Mouse (Mus musculus): ENCODE measurements around the gene Rpap3.
"Not testable (repeated sequence)": the region's sequence is repeated elsewhere in the genome, so short reads cannot be mapped to it uniquely, and the experiment has no call there.

Gene Rpap3

DNA sequence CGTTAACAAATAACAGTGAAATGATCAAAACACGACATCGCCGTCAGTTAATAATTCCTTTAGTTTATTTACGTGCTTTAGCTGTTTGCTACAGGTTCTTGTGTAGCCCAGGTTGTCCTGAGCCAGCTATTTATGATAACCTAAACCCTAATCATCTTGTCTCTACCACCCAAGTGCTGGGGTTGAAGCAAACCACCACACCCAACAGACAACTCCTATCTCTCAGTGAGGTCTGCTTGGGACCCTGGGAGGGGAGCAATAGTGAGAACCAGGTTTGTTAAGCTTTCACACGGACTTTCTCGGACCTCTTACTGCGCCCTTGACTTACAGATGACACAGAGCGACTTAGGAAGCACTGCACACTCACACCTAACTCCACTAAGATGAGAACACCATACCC lies 21.5 kb downstream of the Rpap3 start:
- DNase-seq (ENCODE audit: extremely low spot score), result no peak

DNA sequence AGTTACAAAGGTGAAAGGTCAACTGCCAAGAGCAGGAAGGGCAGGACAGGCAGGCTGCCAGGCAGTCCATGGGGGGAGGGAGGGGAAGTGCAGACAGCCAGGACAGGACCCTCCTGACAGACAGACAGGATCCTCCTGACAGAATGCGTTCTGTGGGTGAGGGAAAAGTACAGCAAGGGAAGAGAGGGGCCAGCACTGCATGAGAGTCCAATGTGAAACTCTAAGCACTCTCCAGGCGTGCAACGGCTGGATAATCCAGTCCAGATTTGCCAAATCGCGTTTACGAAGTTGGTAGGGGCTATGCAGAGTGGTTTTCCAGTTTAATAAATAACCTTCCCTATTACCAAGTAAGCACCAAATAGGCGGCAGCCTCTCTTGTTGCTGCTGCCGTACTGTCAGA lies 23.6 kb downstream of the Rpap3 start:
- no peak for DNase-seq (ENCODE audit: extremely low spot score)

DNA sequence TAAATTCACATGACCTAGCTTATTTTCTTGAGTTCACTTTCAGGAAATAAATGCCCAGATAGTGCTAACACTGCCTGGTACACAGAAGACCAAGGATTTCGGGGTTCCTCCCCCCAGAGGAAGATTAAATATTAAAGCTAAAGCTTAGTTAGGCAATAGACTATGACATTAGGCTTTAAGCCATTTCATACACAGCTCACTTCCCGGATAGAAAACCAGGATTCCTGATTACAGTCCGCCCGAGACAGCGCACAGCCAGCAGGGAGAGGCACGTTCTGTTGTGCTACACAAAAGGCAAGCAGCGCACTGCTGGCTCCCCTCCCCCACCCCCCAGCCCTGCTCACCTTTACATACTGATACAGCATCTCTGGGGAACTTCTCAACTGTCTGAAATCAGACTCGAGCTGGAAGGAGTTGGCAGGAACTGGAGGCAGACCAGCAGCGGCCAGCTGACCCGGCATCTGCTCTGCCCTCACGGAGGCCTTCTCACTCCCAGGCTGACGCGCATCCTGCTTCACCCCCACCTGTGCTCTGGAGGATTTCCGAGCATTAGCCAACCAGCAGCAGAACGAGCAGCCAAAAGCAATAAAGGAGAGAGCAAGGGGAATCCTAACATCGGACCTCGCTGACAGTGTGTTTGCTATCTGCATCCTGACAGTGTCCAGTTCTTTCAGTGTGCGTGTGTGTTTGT lies 25.5 kb downstream of the Rpap3 start:
- DNase-seq (ENCODE audit: extremely low spot score), result no peak

DNA sequence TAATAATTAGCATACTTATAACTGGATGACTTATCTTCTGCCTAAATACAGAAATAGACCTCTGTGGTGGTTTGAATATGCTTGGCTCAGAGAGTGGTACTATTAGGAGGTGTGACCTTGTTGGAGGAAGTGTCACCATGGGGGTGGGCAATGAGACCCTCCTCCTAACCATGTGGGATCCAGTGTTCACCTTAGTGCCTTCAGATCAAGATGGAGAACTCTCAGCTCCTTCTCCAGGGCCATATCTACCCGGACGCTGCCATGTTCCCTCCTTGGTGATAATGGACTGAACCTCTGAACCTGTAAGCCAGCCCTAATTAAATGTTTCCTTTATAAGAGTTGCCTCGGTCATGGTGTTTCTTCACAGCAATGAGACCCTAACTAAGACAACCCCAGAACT lies 28.3 kb downstream of the Rpap3 start:
- DNase-seq (ENCODE audit: extremely low spot score), result no peak

DNA sequence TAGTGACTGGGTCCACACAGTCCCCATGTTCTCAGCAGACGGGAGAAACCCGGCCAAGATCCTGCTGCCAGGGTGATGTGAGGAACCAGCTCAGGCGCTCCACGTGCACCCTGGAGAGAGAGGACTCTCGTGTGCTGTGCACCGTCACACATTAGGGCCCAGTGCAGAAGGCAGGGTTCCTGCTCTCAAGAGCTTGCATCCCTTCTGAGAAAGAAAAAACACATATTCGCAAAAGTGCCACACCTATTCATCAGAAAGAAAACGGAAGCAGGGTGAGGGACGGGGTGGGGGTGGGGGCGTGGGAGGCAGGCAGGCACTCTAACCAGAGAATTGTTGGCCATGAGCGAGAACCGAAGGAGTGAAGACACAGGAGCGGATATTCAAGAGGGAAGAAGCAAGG lies 29.7 kb downstream of the Rpap3 start:
- no peak for DNase-seq (ENCODE audit: extremely low spot score)

DNA sequence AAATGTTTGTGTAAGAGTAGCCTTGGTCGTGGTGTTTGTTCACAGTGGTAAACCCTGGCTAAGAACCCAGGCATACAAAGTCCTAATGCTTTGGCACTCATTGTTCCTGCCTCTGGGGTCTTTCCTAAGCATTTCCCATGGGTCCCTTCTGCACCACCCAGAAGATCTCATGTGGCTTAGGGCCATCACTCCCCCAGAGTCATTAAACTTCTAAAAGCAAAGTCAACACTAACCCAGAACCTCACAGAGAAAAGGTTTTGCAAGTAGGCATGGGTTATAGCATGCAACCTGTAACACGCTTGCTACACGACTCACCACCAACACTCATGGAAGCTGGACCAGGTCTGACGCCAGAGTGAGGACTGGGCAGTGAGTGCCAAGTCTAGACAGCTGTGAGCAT lies 31.2 kb downstream of the Rpap3 start:
- DNase-seq (ENCODE audit: extremely low spot score), result no peak

DNA sequence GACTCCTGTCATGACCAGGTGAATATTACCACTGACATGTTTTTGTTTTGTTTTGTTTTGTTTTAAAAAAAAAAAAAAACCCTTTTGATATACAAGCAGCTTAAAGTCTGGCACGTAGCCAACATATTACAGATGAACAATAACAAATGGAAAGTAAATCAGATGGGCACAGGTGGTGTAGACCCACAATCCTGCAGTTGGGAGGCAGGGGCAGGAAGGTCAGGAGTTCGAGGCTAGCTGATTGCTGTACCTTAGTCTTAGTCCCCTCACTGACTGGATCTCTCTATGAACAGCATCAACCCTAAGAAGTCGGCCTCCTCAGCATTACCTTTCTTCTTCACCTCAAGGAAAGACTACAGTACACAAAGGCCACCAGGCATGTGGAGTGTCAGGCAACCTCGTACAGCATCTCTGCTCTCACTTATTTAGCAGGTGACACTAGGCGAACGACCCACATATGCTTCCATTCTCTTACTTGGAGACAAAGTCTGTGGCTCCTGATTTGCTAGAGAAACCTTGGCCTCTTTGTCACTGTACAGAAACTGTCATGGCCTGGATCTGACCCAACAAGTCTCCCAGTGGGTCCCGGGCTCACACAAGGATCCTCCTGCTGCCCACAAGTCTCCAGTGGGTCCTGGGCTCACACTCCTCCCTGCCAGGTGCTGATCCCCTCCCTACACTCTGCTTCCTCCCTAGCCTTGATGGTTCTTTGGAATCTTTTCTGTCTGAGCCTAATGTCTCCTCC lies 32.2 kb downstream of the Rpap3 start:
- no peak for DNase-seq (ENCODE audit: extremely low spot score)

DNA sequence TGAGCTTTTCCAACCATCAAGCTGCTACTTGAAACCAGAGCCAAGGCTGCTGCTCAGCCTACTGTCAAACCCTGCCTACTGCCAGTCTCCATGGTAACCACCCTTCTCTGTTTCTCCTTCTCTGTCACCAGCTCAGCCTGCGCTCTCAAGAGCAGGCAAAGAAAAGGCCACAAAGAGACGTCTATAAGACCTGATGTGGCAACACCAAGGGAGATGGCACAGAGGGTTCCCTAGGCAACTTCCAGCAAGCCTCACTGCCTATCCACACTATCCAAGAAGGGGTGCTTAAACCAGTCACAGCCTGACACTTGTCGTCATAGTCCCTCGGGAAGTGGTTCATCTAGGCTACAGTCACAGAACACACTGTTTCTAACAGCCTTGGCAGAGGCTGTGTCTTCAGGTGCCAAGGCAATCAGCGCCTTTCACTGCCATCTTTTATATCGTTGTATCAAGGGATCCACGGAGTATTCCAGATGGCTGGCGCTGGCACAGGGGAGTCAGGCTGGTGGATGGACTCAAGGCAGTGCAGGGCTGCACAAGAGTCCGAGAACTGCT lies 33.3 kb downstream of the Rpap3 start:
- DNase-seq (ENCODE audit: extremely low spot score), result no peak

DNA sequence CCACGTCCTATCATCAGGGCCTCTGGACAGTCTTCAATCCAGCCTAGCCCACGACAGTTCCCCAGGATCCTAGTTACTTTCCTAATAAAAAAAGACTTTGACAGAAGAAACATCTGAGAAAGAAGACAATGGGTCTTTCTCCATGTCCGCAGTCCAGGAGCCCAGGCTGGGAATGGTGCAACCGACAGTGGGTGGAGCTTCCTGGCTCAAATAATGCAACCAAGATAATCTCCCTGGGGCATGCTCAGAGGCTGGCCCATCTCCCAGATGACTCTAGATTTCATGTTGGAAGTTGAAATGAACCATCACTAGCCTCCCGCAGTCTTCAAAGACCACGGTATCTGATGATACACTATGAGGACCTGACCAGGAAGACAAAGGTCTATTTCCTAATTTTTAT lies 35.1 kb downstream of the Rpap3 start:
- DNase-seq (ENCODE audit: extremely low spot score), result no peak

DNA sequence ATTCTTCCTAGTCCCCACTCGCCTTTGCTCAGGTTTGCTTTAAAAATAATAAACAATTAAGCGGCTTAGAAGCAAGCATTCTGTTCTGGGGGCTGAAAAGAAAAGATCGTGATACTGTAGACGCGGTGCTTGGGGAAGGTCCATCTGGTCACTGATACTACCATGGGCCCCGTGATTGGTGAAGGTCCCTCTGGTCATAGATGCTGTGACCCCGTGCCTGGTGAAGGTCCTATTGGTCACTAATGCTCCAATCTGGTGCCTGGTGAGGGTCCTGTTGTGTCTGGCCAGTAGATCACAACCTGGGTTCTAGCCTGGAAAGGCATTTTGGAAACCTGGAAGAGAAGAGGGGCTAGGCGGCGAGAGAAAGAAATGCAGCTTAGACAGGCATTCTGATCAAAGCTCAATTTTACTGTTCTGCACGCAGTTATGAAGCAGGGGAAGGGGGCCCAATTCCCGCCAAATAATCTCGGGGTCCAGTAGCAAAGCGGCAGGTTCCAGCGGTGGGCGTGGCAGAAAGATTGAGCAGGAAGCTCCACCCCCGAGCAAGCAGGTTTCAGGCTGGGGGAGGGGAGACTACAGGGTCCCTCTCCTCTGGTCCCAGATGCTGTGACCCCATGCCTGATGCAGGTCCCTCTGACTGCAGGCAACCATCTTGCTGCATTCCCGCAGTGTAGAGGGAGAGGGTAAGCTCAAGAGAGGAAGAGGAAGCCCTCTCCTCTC lies 37.3 kb downstream of the Rpap3 start:
- not testable (repeated sequence) for DNase-seq (ENCODE audit: extremely low spot score)

DNA sequence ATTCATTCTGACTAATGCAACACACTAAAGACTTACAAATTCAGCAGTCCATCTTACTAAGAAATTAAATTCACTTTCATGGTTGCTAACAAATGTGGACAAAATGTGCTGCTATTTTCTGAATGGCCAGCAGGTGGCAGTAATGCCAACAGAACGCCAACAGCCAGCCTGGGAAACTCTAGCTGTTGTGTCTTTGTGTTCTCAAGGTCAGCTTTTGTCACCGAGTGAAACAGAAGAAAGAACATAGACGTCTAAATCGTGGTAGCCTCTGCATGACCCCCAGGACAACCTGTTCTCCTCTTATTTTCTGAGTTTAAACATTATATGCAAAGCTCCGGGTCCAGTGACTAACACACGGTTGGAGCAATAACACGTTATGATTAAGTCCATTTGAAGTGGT lies 38.2 kb downstream of the Rpap3 start:
- DNase-seq (ENCODE audit: extremely low spot score), result peak; percentile 74

DNA sequence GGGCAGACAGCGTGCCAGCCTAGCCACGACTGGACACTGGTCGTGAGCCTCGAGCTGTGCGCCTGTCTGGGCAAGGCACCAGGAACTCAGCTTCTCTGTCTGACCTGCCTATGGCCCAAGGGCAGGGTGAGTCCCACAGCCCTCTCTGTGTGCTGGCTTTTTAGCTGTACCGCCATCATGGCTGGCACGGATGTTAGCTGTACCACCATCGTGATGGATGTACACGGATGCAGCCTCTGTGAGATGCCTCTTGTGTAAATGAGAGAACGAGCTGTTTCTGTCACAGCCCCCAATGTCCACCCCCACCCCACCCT lies 39.2 kb downstream of the Rpap3 start:
- DNase-seq (ENCODE audit: extremely low spot score), result no peak

DNA sequence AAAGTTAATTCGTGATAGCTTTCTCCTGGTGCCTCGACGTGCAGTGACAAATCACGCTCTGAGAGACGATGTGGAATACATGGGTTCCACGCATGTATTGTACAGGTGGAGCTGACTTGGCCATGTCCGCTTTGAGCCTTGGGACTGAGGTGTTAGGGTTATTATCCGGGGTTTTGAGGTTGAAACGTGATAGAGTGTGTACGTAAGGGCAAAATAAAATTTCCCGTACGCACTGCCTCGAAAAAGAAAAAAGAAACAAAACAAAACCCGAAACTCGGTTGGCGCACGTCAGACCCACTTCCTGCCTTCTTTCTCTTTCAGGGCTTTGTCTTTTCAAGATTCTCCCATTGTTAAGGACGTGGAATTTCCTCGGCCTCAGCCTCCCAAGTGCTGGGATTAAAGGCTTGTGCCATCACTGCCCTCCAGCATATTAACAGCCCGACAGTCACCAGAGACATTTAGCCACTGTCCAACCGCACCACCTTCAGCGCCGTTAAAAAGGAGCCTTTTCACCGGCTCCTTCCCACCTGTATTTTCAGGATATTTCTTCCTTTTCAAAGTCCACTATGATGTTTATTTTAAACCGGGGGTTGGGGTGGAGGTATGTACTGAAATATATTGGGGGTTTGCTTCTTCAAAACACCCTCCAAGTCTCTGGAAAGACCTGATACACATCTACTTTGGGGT lies 39.7 kb downstream of the Rpap3 start:
- no peak for DNase-seq (ENCODE audit: extremely low spot score)

DNA sequence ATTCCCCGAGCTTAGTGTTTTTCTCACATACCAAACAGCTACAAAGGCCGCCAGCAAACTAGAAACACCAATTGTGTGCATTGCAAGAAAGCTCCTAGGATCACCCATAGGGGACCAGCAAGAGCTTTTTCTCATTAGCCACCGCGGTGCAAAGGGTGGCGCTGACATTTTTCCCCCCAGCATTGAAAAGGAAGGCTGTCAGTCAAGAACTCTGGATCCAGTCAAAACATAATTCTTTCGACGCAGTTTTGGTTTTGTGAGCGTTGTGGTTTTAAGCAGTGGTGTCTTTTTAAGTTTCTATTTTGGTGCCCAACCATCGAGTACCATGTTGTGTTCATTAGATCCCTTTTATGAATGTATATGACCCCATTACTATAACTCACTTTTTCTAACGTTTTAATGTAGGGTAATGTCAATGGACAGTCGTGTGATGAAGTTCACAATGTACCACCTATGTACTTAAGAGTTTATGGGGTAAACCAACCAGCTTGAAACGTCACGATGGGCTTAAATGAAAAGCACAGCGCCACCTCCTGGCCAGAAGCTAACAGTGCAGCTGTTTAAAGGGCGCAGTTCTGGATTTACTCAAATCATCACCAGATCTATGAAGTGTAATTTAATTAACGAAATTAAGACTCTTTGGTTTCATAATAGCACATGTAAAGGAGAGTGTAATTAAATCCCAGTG lies 40.5 kb downstream of the Rpap3 start:
- no peak for DNase-seq (ENCODE audit: extremely low spot score)

DNA sequence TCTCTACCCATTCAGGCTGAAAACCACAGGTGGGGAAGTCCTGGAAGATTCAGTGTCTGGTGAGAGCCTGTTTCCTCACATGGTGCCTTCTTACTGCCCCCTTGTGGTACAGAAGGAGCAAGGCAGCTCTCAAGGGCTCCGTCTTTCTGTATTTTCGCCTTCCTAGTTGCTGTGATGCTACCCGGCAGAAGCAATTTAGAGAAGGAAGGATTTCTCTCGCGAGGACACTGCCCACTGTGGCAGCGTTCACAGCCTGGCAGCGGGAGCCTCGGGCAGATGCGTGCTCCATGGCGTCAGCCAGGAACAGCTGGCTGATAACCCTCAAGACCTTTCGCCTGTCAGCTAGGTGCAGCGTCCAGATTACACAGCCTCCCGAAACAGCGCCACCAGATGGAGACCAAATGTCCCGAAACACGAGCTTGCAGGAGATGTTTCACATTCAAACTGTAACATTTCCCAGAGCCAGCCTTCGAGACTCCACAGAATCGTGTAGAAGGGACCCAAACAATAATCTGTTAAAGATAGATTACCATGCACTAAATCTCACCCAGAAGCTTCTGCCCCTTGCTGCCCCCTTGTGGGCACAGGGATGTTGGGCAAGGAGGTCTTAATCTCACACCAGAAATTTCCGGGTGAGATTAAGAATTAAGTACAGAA lies 41.7 kb downstream of the Rpap3 start:
- peak; percentile 77 for DNase-seq (ENCODE audit: extremely low spot score)

DNA sequence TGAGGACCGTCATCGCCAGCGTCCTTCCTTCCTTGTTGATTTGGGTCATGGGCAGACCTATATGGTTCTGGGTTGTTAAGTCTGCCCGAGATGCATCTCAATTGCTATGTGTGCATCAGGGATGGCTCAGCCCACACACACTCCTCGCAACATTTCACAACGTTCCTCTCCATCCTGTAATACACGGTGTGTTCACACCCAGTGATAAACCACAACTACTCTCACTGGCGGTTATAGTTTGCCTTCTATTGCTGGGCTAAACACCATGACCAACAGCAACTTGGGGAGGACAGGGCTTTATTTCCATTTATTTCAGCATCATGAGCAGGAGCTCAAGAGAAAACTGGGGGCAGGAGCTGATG lies 46.9 kb downstream of the Rpap3 start:
- DNase-seq (ENCODE audit: extremely low spot score), result no peak

DNA sequence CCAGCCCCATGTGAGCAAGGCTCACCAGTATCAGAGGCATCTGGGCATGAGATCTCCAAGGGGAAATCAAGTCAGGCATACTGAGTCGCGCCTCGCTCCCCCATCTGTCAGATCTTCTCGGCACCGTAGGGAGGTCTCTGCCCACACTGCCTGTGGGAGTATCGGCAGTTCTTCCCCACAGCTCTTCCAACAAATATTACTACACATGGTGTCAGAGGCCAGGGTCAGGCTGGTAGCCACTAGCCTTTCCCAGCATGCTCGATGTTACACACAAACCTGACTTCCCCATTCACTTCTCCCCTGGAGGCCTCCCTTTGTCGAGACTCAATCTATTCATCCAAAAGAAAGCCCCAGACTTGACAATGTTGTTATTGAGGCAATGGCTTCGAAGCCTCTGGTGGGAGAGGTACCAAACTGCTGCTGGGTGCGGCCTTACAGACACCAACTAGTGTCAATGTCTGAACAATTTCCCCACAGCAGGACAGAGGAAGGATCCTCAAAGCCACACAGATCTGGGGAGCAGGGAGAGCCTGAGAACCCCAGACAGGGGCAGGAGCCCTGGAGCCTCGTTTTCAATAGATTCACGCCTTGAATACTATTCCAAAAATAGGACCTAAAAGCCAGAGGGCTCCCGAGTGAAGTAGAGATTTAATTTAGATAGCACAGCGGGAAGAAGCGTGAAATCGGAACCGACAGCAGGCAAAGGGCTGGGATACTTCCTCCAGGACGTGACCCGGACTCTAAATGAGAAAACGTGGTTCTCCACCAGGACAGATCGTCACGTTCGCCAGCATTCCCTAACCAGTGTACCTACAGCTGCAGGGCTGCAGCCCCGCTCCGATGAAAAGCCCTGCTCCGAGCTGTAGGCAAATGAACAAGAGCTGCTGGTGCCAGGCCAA lies 47.5 kb downstream of the Rpap3 start:
- DNase-seq (ENCODE audit: extremely low spot score), result no peak

DNA sequence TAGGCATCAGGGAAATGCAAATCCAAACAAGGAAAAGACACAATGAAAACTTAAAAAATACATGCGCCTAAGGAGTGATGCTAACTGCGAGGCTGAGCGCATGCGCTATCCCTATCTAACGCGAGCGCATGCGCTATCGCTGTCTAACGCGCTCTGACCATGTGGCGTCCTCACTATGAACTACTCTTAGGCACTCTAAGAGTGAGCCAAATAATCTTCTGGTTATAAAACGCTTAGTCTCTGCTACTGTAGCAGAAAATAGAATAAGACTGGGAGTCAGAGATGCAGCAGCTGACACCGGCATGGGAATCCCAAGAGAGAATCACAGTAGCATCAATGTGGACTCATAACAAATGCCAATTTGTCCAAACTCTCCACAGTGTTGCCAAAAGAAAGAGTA lies 48.2 kb downstream of the Rpap3 start:
- no peak for DNase-seq (ENCODE audit: extremely low spot score)

DNA sequence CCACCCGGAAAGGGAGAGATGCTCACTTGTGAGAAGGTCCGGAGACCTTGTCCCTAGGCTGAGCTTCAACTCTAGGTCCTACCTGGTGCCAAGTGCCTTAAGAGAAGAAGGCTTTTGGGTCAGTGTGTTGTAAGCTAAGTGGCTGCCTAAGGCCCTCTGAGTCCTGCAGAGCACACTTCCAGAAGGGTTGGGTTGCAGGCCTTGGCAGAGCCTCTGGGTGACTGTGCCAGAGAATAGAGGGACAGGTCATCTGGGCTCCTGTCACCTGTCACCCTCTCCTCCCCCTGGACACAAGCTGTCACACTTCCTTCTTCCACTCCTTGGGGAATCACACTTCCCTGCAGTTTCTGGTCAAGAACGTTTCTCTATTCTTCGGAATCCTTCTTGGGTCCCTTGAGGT lies 55.9 kb downstream of the Rpap3 start:
- DNase-seq (ENCODE audit: extremely low spot score), result no peak

DNA sequence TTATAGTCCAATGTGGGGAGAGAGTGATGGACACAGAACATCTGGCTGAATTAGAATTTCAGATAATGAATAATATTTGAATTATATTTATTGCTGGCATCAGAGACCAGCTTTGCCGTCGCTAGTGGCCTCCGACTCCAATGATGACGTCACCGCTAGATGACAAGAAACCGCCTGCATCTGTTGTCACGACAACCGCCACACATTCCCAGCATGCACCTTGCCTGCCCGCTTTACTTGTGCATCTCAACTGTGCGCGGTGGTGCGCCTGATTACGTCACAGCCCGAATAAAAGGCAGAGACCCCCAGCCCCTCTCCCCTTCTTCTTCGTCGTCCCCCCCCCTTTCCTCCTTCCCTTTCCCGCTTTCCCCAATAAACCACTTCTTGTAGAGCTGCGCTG lies 57.4 kb downstream of the Rpap3 start:
- no peak for DNase-seq (ENCODE audit: extremely low spot score)
